Mouse (Mus musculus): ENCODE results near the gene Patl2. TPM values are rescaled to one million over a fixed set of nuclear protein-coding genes. Genes with fewer than 3 reads are reported as not detected.

Patl2 gene
- polyA plus RNA-seq, 1 experiment, result not detected

DNA sequence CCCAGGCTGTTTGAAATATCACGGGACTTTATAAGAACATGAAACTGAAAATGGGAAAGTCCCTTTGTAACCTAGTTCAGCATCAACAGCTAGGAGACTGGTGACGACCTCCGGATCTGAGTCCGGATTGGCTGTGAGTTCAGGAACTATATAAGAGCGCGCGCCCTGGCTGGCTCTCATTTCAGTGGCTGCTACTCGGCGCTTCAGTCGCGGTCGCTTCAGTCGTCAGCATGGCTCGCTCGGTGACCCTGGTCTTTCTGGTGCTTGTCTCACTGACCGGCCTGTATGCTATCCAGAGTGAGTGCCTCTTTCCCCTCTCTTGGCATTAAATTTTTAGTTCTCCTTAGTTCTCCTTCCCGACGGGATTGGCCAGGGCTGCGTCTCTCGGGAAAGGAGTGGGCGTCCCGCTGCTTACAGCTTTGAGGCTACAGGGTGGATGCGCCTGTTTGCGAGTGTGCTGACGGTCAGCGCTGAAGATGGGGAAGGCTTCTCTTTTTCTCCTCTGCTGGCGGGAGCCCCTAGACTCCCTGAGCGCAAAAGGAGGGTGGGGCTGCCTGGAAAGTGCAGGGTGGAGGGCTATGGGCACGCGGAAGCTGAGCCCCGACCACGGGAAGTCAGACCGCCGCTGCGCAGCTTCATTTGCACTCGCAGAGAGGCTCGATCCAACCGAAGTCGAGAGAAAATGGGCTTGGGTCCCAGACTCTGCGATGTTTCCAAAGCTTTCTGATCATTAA, 38.3 kb downstream of the Patl2 start, which contains the start of gene B2m:
Gene B2m (plus strand): TSS at position 179 of the 734 bp plus-strand sequence.
- peaks cover 9% of the 10 kb centered on the region for H3K4me1 ChIP-seq (ENCODE audit: control insufficient read depth, insufficient read depth, insufficient read length, low read length)
- H3K27ac ChIP-seq (ENCODE audit: insufficient read depth, low read depth, low read length), result peak within 1 kb of the TSS; percentile 90
- WGBS, result under 1% methylated on average over 40 of the region's 40 CpGs
- H3K4me3 ChIP-seq (ENCODE audit: low read depth, low read length), result peak within 1 kb of the TSS; percentile 74
- H3K36me3 ChIP-seq (ENCODE audit: control insufficient read depth, insufficient read depth, low read length), result peaks cover 31% of the 10 kb centered on the region
- TF ChIP-seq POLR2A (IDR thresholded peaks at IDR 0.05; ENCODE audit: low read depth, low read length) (peak; percentile 100), CTCF (IDR thresholded peaks at IDR 0.05; ENCODE audit: extremely low read depth, insufficient read length, insufficient replicate concordance, low read depth, low read length) (no peak)
- H3K27me3 ChIP-seq (ENCODE audit: control insufficient read depth, insufficient read depth, low read length), result no peaks in the 10 kb centered on the region

DNA sequence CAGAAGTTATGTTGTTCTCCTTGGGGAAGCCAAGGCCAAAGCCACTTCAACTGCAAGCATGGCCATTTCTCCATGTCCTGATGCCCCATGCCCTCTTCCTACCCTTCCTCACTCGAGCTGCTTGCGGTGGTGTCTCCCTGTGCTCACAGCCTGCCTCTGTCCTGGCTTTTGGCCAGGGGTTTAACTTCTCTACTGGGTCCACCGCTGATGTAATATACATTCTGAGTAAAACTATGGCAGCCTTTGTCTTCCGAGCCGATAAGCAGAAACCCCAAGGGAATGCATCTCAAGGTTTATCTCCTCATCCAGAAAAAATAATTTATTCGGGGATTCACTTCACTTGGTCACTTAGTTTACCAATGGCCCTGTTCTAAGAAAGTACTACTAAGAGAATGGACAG, 39.3 kb downstream of the Patl2 start:
- Histone ChIP-seq H3K36me3 (ENCODE audit: control insufficient read depth, insufficient read depth, low read length) (peaks cover 23% of the 10 kb centered on the region), H3K27me3 (ENCODE audit: control insufficient read depth, insufficient read depth, low read length) (no peaks in the 10 kb centered on the region), H3K4me1 (ENCODE audit: control insufficient read depth, insufficient read depth, insufficient read length, low read length) (peaks cover 9% of the 10 kb centered on the region), H3K4me3 (ENCODE audit: low read depth, low read length) (no peak overlapping the region), H3K27ac (ENCODE audit: insufficient read depth, low read depth, low read length) (peak overlapping the region; percentile 87)
- WGBS, result 53% methylated on average over 6 of the region's 6 CpGs
- TF ChIP-seq POLR2A (IDR thresholded peaks at IDR 0.05; ENCODE audit: low read depth, low read length) (no peak), CTCF (IDR thresholded peaks at IDR 0.05; ENCODE audit: extremely low read depth, insufficient read length, insufficient replicate concordance, low read depth, low read length) (no peak)

DNA sequence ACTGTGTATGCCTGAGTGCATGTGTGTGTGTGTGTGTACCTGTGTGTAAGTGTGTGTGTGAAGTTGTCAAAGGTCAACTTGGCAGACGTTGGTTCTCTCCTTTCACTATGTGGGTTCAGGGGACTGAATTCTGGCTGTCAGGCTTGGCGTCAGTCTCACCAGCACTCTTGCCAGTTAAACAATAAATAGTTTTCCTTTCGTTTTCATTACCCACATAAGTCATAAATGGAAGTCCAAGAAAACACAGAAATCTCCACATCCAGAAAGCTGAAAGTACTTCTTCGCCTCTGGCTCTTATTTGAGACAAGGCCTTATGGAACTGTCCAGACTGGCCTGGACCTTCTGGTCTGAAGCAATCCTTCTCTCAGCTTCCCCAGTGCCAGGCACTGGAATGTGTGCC, 40.2 kb downstream of the Patl2 start:
- Histone ChIP-seq H3K4me1 (ENCODE audit: control insufficient read depth, insufficient read depth, insufficient read length, low read length) (peaks cover 6% of the 10 kb centered on the region), H3K36me3 (ENCODE audit: control insufficient read depth, insufficient read depth, low read length) (peaks cover 14% of the 10 kb centered on the region), H3K27me3 (ENCODE audit: control insufficient read depth, insufficient read depth, low read length) (no peaks in the 10 kb centered on the region), H3K4me3 (ENCODE audit: low read depth, low read length) (no peak overlapping the region), H3K27ac (ENCODE audit: insufficient read depth, low read depth, low read length) (peak overlapping the region; percentile 84)
- 18% methylated on average over 4 of the region's 4 CpGs for WGBS
- TF ChIP-seq POLR2A (IDR thresholded peaks at IDR 0.05; ENCODE audit: low read depth, low read length) (no peak), CTCF (IDR thresholded peaks at IDR 0.05; ENCODE audit: extremely low read depth, insufficient read length, insufficient replicate concordance, low read depth, low read length) (no peak)

DNA sequence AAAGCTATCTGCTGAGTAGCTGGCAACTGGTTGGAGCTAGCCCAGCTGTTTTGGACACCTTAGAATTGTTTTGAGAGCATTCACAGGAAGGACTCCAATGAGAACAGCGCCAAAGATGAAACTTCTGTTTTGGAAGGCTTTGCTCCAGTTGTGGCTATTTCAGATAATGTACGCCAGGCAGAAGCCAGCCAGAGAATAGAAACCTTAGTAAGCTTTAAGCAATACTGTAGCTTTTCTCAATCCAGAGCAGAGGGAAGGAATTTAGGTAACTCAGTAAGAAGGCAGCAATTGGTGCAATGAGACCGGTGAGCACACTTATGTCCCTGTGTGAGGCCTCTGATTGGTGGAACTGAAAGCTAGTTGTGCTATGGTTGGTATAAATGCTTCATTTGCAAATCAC, 42.9 kb downstream of the Patl2 start:
- Histone ChIP-seq H3K27me3 (ENCODE audit: control insufficient read depth, insufficient read depth, low read length) (no peaks in the 10 kb centered on the region), H3K36me3 (ENCODE audit: control insufficient read depth, insufficient read depth, low read length) (no peaks in the 10 kb centered on the region), H3K27ac (ENCODE audit: insufficient read depth, low read depth, low read length) (no peak overlapping the region), H3K4me3 (ENCODE audit: low read depth, low read length) (no peak overlapping the region), H3K4me1 (ENCODE audit: control insufficient read depth, insufficient read depth, insufficient read length, low read length) (peaks cover 6% of the 10 kb centered on the region)
- no peak for TF ChIP-seq CTCF (IDR thresholded peaks at IDR 0.05; ENCODE audit: extremely low read depth, insufficient read length, insufficient replicate concordance, low read depth, low read length)
- WGBS, result 94% methylated on average over 3 of the region's 3 CpGs

DNA sequence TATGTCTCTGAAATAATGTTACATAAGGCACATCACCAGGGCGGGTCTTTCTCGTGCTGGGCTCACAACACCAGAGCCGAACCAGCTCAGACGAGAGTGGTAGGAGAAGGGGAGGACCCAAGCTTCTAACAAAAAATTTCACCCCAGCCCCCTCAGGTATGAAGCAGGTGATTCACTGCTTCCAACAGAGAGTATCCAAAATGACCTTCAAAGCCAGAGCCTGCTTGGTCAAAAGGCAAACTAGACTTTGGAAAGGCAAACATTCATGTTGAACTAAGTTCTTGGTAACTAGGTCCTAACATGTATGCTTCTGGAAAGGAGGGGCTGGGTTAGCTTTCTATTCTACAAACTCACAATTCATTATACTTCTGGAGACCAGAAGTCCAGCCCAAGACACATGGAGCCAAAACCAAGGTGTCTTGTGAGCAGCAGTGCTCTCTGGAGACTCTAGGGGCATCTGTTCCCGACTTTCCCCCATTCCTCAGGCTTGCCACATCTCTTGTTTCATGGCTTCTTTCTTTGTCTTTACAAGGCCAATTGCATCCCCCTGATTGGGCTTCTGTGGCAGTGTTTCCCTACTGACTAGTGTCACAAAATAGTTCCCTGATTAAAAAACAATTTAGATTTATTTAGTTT, 44.5 kb downstream of the Patl2 start:
- peaks cover 13% of the 10 kb centered on the region; the same call in 1 of the 2 replicates for H3K4me1 ChIP-seq (ENCODE audit: control insufficient read depth, insufficient read depth, insufficient read length, low read length)
- H3K27ac ChIP-seq (ENCODE audit: insufficient read depth, low read depth, low read length), result peak overlapping the region; percentile 63
- no peaks in the 10 kb centered on the region for H3K36me3 ChIP-seq (ENCODE audit: control insufficient read depth, insufficient read depth, low read length)
- TF ChIP-seq CTCF (IDR thresholded peaks at IDR 0.05; ENCODE audit: extremely low read depth, insufficient read length, insufficient replicate concordance, low read depth, low read length) (no peak), POLR2A (IDR thresholded peaks at IDR 0.05; ENCODE audit: low read depth, low read length) (no peak)
- 71% methylated on average over 5 of the region's 5 CpGs for WGBS
- H3K4me3 ChIP-seq (ENCODE audit: low read depth, low read length), result no peak overlapping the region
- no peaks in the 10 kb centered on the region for H3K27me3 ChIP-seq (ENCODE audit: control insufficient read depth, insufficient read depth, low read length)

GRCm38 (mm10) chr2:122140815-122141214, 45.2 kb downstream of the Patl2 start:
- 27% methylated on average over 2 of the region's 2 CpGs for WGBS
- no peak overlapping the region for H3K4me3 ChIP-seq (ENCODE audit: low read depth, low read length)
- TF ChIP-seq CTCF (IDR thresholded peaks at IDR 0.05; ENCODE audit: extremely low read depth, insufficient read length, insufficient replicate concordance, low read depth, low read length), result no peak
- no peak for TF ChIP-seq POLR2A (IDR thresholded peaks at IDR 0.05; ENCODE audit: low read depth, low read length)
- H3K27ac ChIP-seq (ENCODE audit: insufficient read depth, low read depth, low read length), result peak overlapping the region; percentile 63
- H3K36me3 ChIP-seq (ENCODE audit: control insufficient read depth, insufficient read depth, low read length), result no peaks in the 10 kb centered on the region
- H3K4me1 ChIP-seq (ENCODE audit: control insufficient read depth, insufficient read depth, insufficient read length, low read length), result peaks cover 11% of the 10 kb centered on the region; the same call in 1 of the 2 replicates
- H3K27me3 ChIP-seq (ENCODE audit: control insufficient read depth, insufficient read depth, low read length), result no peaks in the 10 kb centered on the region

DNA sequence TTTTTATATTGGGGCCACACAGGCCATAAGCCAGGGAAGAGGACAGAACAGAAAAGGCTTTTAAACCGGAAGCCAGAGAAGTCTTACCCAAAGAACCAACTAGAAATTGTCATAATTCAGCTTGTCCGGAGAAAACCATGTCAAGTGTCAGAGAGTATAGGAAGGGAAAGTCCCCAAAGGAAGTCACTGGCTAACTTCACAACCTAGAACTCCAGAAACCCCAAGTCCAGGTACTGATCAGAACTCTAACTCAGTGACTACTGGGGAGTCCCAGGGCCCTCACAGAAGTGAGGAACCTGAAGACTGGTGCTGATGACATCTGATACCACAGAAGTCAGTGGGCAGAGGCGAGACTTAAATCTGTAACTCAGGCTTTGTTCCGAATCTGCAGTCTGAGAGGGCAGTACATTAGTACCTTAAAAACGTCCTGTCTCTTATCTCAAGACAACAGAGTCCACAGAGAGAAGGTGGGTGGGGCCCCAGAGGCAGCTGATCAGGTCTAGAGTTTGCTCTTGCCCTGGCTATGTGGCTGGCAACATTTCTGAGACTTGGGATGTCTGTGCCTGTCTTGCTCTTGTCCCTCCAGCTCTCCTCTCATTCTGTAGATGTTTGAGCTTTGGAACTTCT, 48.0 kb downstream of the Patl2 start:
- H3K4me1 ChIP-seq (ENCODE audit: control insufficient read depth, insufficient read depth, insufficient read length, low read length), result peaks cover 11% of the 10 kb centered on the region; the same call in 1 of the 2 replicates
- TF ChIP-seq POLR2A (IDR thresholded peaks at IDR 0.05; ENCODE audit: low read depth, low read length) (no peak), CTCF (IDR thresholded peaks at IDR 0.05; ENCODE audit: extremely low read depth, insufficient read length, insufficient replicate concordance, low read depth, low read length) (no peak)
- 27% methylated on average over 5 of the region's 5 CpGs for WGBS
- H3K4me3 ChIP-seq (ENCODE audit: low read depth, low read length), result no peak overlapping the region
- no peaks in the 10 kb centered on the region for H3K27me3 ChIP-seq (ENCODE audit: control insufficient read depth, insufficient read depth, low read length)
- H3K27ac ChIP-seq (ENCODE audit: insufficient read depth, low read depth, low read length), result peak overlapping the region; percentile 91
- no peaks in the 10 kb centered on the region for H3K36me3 ChIP-seq (ENCODE audit: control insufficient read depth, insufficient read depth, low read length)

Measured in small intestine, adult 2 months (tissue).